10 mouse cellular contexts compared by ENCODE assay signal in the genomic region with DNA sequence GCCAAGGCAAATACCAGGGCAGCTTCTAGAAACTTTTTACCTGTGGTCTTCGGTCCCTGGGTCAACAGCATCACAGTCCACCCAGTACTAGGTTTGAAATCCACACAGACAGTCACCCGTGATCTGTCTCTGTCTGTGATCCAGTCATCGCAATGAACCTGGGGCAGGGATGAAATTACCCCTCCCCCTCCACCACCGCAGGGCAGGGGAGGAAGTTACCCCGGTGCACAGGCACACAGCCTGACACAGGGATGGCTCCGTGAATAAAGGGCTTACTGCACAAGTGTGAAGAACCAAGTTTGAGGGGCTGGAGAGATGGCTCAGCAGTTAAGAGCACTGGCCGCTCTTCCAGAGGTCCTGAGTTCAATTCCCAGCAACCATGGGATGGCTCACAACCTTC. TPM values are rescaled to one million over a fixed set of nuclear protein-coding genes. Genes with fewer than 3 reads are reported as not detected.
DNase-seq lines count a peak whose midpoint lies in the region; ATAC-seq and TF ChIP-seq lines count a peak whose summit lies in the region.
"Had no signal": no experiment of that assay in that cellular context is flagged by ENCODE, and none has a peak within 500 bp of the region (broad histone marks: within the 10 kb centered on the region; RNA-seq: fewer than 3 reads in every experiment).

No protein-coding gene starts in this region.

- no peaks in the 10 kb centered on the region for H3K27me3 ChIP-seq in liver, embryonic 11.5 days (replicated peaks; ENCODE audit: control insufficient read depth, insufficient read depth, low read length)
- no peaks in the 10 kb centered on the region for H3K27me3 ChIP-seq in liver, postnatal 0 days (ENCODE audit: insufficient read depth, low read length)
- no peaks in the 10 kb centered on the region for H3K27me3 ChIP-seq in embryonic facial prominence, embryonic 10.5 days (replicated peaks; ENCODE audit: low read depth, poor library complexity, severe bottlenecking)
- H3K27me3 ChIP-seq in liver, embryonic 15.5 days = no peaks in the 10 kb centered on the region

- no peak for ATAC-seq in liver, embryonic 11.5 days (replicated peaks; ENCODE audit: low FRiP score)
- no peak for ATAC-seq in liver, postnatal 0 days
- no peak for ATAC-seq in liver, embryonic 15.5 days (ENCODE audit: insufficient read depth)

- H3K9ac ChIP-seq in liver, embryonic 11.5 days (ENCODE audit: low read depth, low read length) = no peak overlapping the region
- H3K9ac ChIP-seq in liver, postnatal 0 days (replicated peaks) = no peak overlapping the region
- no peak overlapping the region for H3K9ac ChIP-seq in liver, embryonic 15.5 days
- H3K9ac ChIP-seq: hindbrain, embryonic 14.5 days; lung, embryonic 14.5 days had no signal

- WGBS in liver, embryonic 11.5 days = 49% methylated on average over 7 of the region's 7 CpGs
- WGBS in liver, postnatal 0 days (ENCODE audit: insufficient replicate concordance) = 30% methylated on average over 7 of the region's 7 CpGs
- 77% methylated on average over 7 of the region's 7 CpGs for WGBS in embryonic facial prominence, embryonic 10.5 days
- WGBS in liver, embryonic 15.5 days (ENCODE audit: insufficient replicate concordance) = 36% methylated on average over 7 of the region's 7 CpGs

- H3K36me3 ChIP-seq in liver, embryonic 11.5 days (ENCODE audit: control insufficient read depth, insufficient read depth, low read length) = peaks cover 24% of the 10 kb centered on the region
- peaks cover 25% of the 10 kb centered on the region for H3K36me3 ChIP-seq in liver, postnatal 0 days (replicated peaks; ENCODE audit: insufficient read depth, low read length)
- peaks cover 68% of the 10 kb centered on the region for H3K36me3 ChIP-seq in embryonic facial prominence, embryonic 10.5 days (replicated peaks)
- peaks cover 32% of the 10 kb centered on the region for H3K36me3 ChIP-seq in liver, embryonic 15.5 days (replicated peaks)

- TF ChIP-seq CTCF in liver, postnatal 0 days (IDR thresholded peaks at IDR 0.05; ENCODE audit: low read depth) = no peak

- H3K4me1 ChIP-seq in liver, embryonic 11.5 days (replicated peaks; ENCODE audit: control insufficient read depth, insufficient read depth, low read length) = peaks cover 61% of the 10 kb centered on the region
- H3K4me1 ChIP-seq in liver, postnatal 0 days (ENCODE audit: insufficient read depth) = peaks cover 60% of the 10 kb centered on the region
- peaks cover 57% of the 10 kb centered on the region for H3K4me1 ChIP-seq in embryonic facial prominence, embryonic 10.5 days
- H3K4me1 ChIP-seq in liver, embryonic 15.5 days (replicated peaks) = peaks cover 64% of the 10 kb centered on the region

- DNase-seq in liver, embryonic 11.5 days (ENCODE audit: low spot score) = no peak
- no peak for DNase-seq in liver, postnatal 0 days
- DNase-seq in embryonic facial prominence, embryonic 10.5 days (ENCODE audit: low spot score) = no peak
- DNase-seq in thymus, postnatal 25 days = peak; percentile 75
- no peak for DNase-seq in lung, postnatal 36 days
- no peak for DNase-seq in frontal cortex, adult 2 months (ENCODE audit: extremely low spot score in 1 of 2, low spot score in 1 of 2)
- DNase-seq: lung, embryonic 14.5 days had no signal

- H3K27ac ChIP-seq in liver, embryonic 11.5 days (ENCODE audit: low read depth, low read length) = no peak overlapping the region; the same call in 1 of the 2 replicates
- no peak overlapping the region; the same call in 1 of the 2 replicates for H3K27ac ChIP-seq in liver, postnatal 0 days (ENCODE audit: low read depth)
- H3K27ac ChIP-seq in embryonic facial prominence, embryonic 10.5 days (replicated peaks) = peak overlapping the region; percentile 36; the same call in 1 of the 2 replicates
- H3K27ac ChIP-seq in liver, embryonic 15.5 days (replicated peaks) = peak overlapping the region; percentile 56; the same call in 1 of the 2 replicates
- H3K27ac ChIP-seq: hindbrain, embryonic 14.5 days had no signal

- peak overlapping the region; percentile 55 for H3K4me2 ChIP-seq in liver, embryonic 11.5 days
- H3K4me2 ChIP-seq in liver, postnatal 0 days (ENCODE audit: low read depth, low read length) = no peak overlapping the region
- H3K4me2 ChIP-seq in liver, embryonic 15.5 days = peak overlapping the region; percentile 4; the same call in 1 of the 2 replicates
- H3K4me2 ChIP-seq: hindbrain, embryonic 14.5 days had no signal

- no peaks in the 10 kb centered on the region for H3K9me3 ChIP-seq in liver, embryonic 11.5 days (ENCODE audit: control insufficient read depth, low read length)
- no peaks in the 10 kb centered on the region for H3K9me3 ChIP-seq in liver, postnatal 0 days (ENCODE audit: low read length)
- no peaks in the 10 kb centered on the region for H3K9me3 ChIP-seq in embryonic facial prominence, embryonic 10.5 days
- H3K9me3 ChIP-seq in liver, embryonic 15.5 days (replicated peaks) = no peaks in the 10 kb centered on the region

- no peak overlapping the region for H3K4me3 ChIP-seq in liver, embryonic 11.5 days (ENCODE audit: low read depth, low read length)
- no peak overlapping the region for H3K4me3 ChIP-seq in liver, postnatal 0 days (ENCODE audit: low read depth, low read length)
- H3K4me3 ChIP-seq in embryonic facial prominence, embryonic 10.5 days = no peak overlapping the region
- no peak overlapping the region for H3K4me3 ChIP-seq in liver, embryonic 15.5 days (replicated peaks)
- H3K4me3 ChIP-seq: myocyte had no signal

- no peak for TF ChIP-seq EP300 in liver, postnatal 0 days (IDR thresholded peaks at IDR 0.05; ENCODE audit: low read depth)

RNA-seq across cellular contexts. Expression of a gene that starts 11.0 kb away (rescaled TPM):
- 40.0 and 42.5 TPM in 2 replicates for polyA plus RNA-seq in liver, embryonic 11.5 days (2014; fragmentation: Nextera tagmentation; extraction: Ambion mirVana)
- polyA plus RNA-seq in liver, postnatal 0 days (2015; fragmentation: Nextera tagmentation; extraction: Ambion mirVana) = 8.8 and 9.7 TPM in 2 replicates
- polyA plus RNA-seq in embryonic facial prominence, embryonic 10.5 days (2016; fragmentation: Nextera tagmentation; extraction: Ambion mirVana) = 72.2 and 72.4 TPM in 2 replicates
- polyA plus RNA-seq in liver, embryonic 15.5 days (2015; fragmentation: Nextera tagmentation; extraction: Ambion mirVana) = 13.4 and 15.2 TPM in 2 replicates
- polyA plus RNA-seq in frontal cortex, adult 2 months (2012; rRNA removed) = 326 and 360 TPM in 2 replicates

RNA-seq across cellular contexts. Expression of a gene that starts 12.4 kb away (rescaled TPM):
- 1.8 TPM in 2 replicates for polyA plus RNA-seq in liver, embryonic 11.5 days (2014; fragmentation: Nextera tagmentation; extraction: Ambion mirVana)
- polyA plus RNA-seq in liver, postnatal 0 days (2015; fragmentation: Nextera tagmentation; extraction: Ambion mirVana) = 1.7 and 1.8 TPM in 2 replicates
- polyA plus RNA-seq in embryonic facial prominence, embryonic 10.5 days (2016; fragmentation: Nextera tagmentation; extraction: Ambion mirVana) = 8.9 and 9.0 TPM in 2 replicates
- 0.93 and 1.4 TPM in 2 replicates for polyA plus RNA-seq in liver, embryonic 15.5 days (2015; fragmentation: Nextera tagmentation; extraction: Ambion mirVana)
- 0.34 and 0.46 TPM in 2 replicates for polyA plus RNA-seq in frontal cortex, adult 2 months (2012; rRNA removed)

RNA-seq across cellular contexts. Expression of a gene that starts 17.1 kb away (rescaled TPM):
- 49.9 and 51.9 TPM in 2 replicates for polyA plus RNA-seq in liver, embryonic 11.5 days (2014; fragmentation: Nextera tagmentation; extraction: Ambion mirVana)
- 12.4 and 12.9 TPM in 2 replicates for polyA plus RNA-seq in liver, postnatal 0 days (2015; fragmentation: Nextera tagmentation; extraction: Ambion mirVana)
- polyA plus RNA-seq in embryonic facial prominence, embryonic 10.5 days (2016; fragmentation: Nextera tagmentation; extraction: Ambion mirVana) = 52.3 and 54.3 TPM in 2 replicates
- 24.3 and 29.5 TPM in 2 replicates for polyA plus RNA-seq in liver, embryonic 15.5 days (2015; fragmentation: Nextera tagmentation; extraction: Ambion mirVana)
- polyA plus RNA-seq in frontal cortex, adult 2 months (2012; rRNA removed) = 31.5 and 31.9 TPM in 2 replicates

RNA-seq across cellular contexts. Expression of a gene that starts 24.8 kb away (rescaled TPM):
- 7.8 and 7.9 TPM in 2 replicates for polyA plus RNA-seq in liver, embryonic 11.5 days (2014; fragmentation: Nextera tagmentation; extraction: Ambion mirVana)
- polyA plus RNA-seq in liver, postnatal 0 days (2015; fragmentation: Nextera tagmentation; extraction: Ambion mirVana) = 5.2 and 5.4 TPM in 2 replicates
- polyA plus RNA-seq in embryonic facial prominence, embryonic 10.5 days (2016; fragmentation: Nextera tagmentation; extraction: Ambion mirVana) = 3.1 and 3.6 TPM in 2 replicates
- polyA plus RNA-seq in liver, embryonic 15.5 days (2015; fragmentation: Nextera tagmentation; extraction: Ambion mirVana) = 4.0 and 5.0 TPM in 2 replicates
- polyA plus RNA-seq in frontal cortex, adult 2 months (2012; rRNA removed) = 2.3 and 3.3 TPM in 2 replicates

RNA-seq across cellular contexts. Expression of a gene that starts 37.0 kb away (rescaled TPM):
- 47.5 and 55.0 TPM in 2 replicates for polyA plus RNA-seq in liver, embryonic 11.5 days (2014; fragmentation: Nextera tagmentation; extraction: Ambion mirVana)
- polyA plus RNA-seq in liver, postnatal 0 days (2015; fragmentation: Nextera tagmentation; extraction: Ambion mirVana) = 21.1 and 23.2 TPM in 2 replicates
- 57.2 and 57.5 TPM in 2 replicates for polyA plus RNA-seq in embryonic facial prominence, embryonic 10.5 days (2016; fragmentation: Nextera tagmentation; extraction: Ambion mirVana)
- 24.0 and 27.3 TPM in 2 replicates for polyA plus RNA-seq in liver, embryonic 15.5 days (2015; fragmentation: Nextera tagmentation; extraction: Ambion mirVana)
- polyA plus RNA-seq in frontal cortex, adult 2 months (2012; rRNA removed) = 46.9 and 49.1 TPM in 2 replicates

Comparison
In these comparisons a context has a peak if more than half of its experiments do, and no peak if none do; other contexts are left out.
1. H3K27ac ChIP-seq: peak in embryonic facial prominence, embryonic 10.5 days (single experiment) and liver, embryonic 15.5 days (single experiment); none in liver, embryonic 11.5 days (single experiment) and liver, postnatal 0 days (single experiment).